Mouse (Mus musculus) forebrain, embryonic 13.5 days (tissue): ENCODE data around the gene Capza2. TPM values are rescaled to one million over a fixed set of nuclear protein-coding genes. Genes with fewer than 3 reads are reported as not detected.
A peak's percentile ranks its signal among the peaks of the same experiment; 100 is the strongest.

Experiments
- ATAC-seq: fragments of 200-750 bp; cut with Nextera tagmentation; 2 replicates; pipeline ENCODE4 v1.8.0; 2017
- H3K27ac ChIP-seq: fragments of 300-500 bp; sonication (generic); 2 replicates; pipeline ENCODE4 v1.5.1; 2015; ENCODE audit warnings: inconsistent platforms, mild to moderate bottlenecking, moderate library complexity
- H3K27me3 ChIP-seq: fragments of 300-500 bp; sonication (generic); 2 replicates; pipeline ENCODE4 v1.6.1; 2015; ENCODE audit warnings: mild to moderate bottlenecking, inconsistent platforms
- H3K36me3 ChIP-seq: fragments of 300-500 bp; sonication (generic); 2 replicates; pipeline ENCODE4 v1.6.1; 2015; ENCODE audit warnings: mild to moderate bottlenecking, inconsistent platforms; ENCODE audit not compliant: poor library complexity, severe bottlenecking
- H3K4me1 ChIP-seq: fragments of 300-500 bp; sonication (generic); 2 replicates; pipeline ENCODE4 v1.6.1; 2015; ENCODE audit warnings: inconsistent platforms
- H3K4me2 ChIP-seq: fragments of 300-500 bp; sonication (generic); 2 replicates; pipeline ENCODE4 v1.6.1; 2015; ENCODE audit warnings: inconsistent platforms, mild to moderate bottlenecking, moderate library complexity
- H3K4me3 ChIP-seq: fragments of 300-500 bp; sonication (generic); 2 replicates; pipeline ENCODE4 v1.5.1; 2015; ENCODE audit warnings: mild to moderate bottlenecking, inconsistent platforms
- H3K9ac ChIP-seq: fragments of 300-500 bp; sonication (generic); 2 replicates; pipeline ENCODE4 v1.6.1; 2015; ENCODE audit warnings: mild to moderate bottlenecking, inconsistent platforms
- H3K9me3 ChIP-seq: fragments of 300-500 bp; sonication (generic); replicated peaks from 2 replicates; pipeline ENCODE4 v1.6.1; 2016; ENCODE audit warnings: inconsistent platforms
- WGBS: fragments of 180-500 bp; shearing (Covaris S2); methylation state at CpG from one replicate; pipeline ENCODE4 v1.1.7; 2015; 5-methylcytosine and 5-hydroxymethylcytosine counted together
- polyA plus RNA-seq: library from polyadenylated mRNA; unstranded; fragments of >200 nt; fragmentation: Nextera tagmentation; extraction: Ambion mirVana; gene quantifications from 2 replicates; pipeline ENCODE4 v1.2.1, GENCODE M21; 2015

Gene Capza2
- polyA plus RNA-seq, 1 experiment from 2014 or later: 245 TPM

DNA sequence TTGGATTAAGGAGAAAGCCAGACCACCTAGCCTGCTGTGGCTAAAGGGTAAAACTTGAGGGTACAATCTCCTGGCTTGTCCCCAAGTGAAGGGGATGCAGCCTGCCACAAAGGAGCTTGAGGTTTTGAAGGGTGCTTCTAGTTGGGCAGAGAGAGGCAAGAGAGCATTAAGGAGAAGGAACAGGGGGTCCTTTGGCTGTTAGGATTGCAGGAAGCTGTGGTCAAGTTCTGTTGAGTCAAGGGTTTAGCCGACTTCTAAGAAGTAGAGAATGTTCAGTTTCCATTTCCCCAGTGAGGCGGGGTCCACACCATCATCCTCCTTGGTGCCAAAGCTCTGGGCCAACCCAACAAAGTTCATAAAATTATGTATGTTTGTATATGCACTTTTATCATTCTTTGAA lies 19.0 kb downstream of the Capza2 start:
- WGBS: 92% methylated on average over 2 of the region's 2 CpGs
- no peak for ATAC-seq

DNA sequence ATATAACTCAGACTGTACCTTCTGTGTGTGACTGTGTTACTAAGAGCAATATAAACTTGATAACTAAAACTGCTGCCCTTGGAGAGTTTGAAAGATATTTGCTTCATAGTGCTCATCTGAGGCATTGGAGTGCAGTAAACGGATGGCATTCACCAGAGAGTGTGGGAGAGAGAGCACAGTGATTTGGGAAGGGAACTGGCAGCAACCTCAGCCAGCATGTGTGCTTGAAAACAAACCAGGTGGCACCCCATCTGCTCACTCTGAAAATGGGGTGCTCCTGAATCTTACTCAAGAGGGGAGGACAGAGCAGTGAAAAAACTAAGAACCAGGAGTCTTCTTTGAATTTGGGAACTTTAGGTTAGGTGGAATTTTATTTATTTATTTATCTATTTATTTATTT lies 21.3 kb downstream of the Capza2 start:
- Histone ChIP-seq H3K27me3 (no peaks in the 10 kb centered on the region), H3K4me1 (no peaks in the 10 kb centered on the region), H3K9ac (no peak overlapping the region), H3K4me2 (no peak overlapping the region), H3K36me3 (peaks cover 51% of the 10 kb centered on the region), H3K9me3 (no peaks in the 10 kb centered on the region), H3K27ac (no peak overlapping the region), H3K4me3 (no peak overlapping the region)
- peak; percentile 77; the same call in 1 of the 2 replicates for ATAC-seq
- 79% methylated on average over 1 of the region's 1 CpGs for WGBS

More for the DNA sequence above, 19.0 kb downstream of the Capza2 start:
- H3K36me3 ChIP-seq: peaks cover 44% of the 10 kb centered on the region
- no peak overlapping the region for H3K4me3 ChIP-seq
- H3K4me1 ChIP-seq: no peaks in the 10 kb centered on the region
- H3K4me2 ChIP-seq: no peak overlapping the region
- H3K9me3 ChIP-seq: no peaks in the 10 kb centered on the region
- H3K27ac ChIP-seq: no peak overlapping the region
- H3K27me3 ChIP-seq: no peaks in the 10 kb centered on the region
- no peak overlapping the region for H3K9ac ChIP-seq

DNA sequence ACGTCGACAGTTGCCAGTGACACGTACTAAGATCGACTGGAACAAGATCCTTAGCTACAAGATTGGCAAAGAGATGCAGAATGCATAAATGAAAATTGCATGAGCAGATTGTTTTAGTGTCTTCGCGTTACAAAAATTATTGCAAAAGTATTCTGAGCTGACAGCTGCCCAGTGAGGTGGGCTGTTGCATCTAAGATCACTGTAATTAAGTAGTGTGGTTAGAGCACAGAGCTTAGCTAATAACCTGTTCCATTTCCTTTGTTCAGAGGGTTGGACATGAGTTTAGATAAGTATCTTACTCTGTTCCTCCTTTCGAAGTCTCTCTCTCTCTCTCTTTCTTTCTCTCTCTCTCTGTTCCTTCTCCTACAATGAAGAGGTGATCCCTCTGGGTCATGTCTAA lies 29.3 kb downstream of the Capza2 start:
- ATAC-seq: no peak
- WGBS: 92% methylated on average over 7 of the region's 7 CpGs
- H3K4me2 ChIP-seq: no peak overlapping the region
- no peaks in the 10 kb centered on the region for H3K27me3 ChIP-seq
- H3K9me3 ChIP-seq: no peaks in the 10 kb centered on the region
- H3K36me3 ChIP-seq: peaks cover 72% of the 10 kb centered on the region
- H3K9ac ChIP-seq: no peak overlapping the region
- H3K4me3 ChIP-seq: no peak overlapping the region
- no peaks in the 10 kb centered on the region for H3K4me1 ChIP-seq
- H3K27ac ChIP-seq: no peak overlapping the region

DNA sequence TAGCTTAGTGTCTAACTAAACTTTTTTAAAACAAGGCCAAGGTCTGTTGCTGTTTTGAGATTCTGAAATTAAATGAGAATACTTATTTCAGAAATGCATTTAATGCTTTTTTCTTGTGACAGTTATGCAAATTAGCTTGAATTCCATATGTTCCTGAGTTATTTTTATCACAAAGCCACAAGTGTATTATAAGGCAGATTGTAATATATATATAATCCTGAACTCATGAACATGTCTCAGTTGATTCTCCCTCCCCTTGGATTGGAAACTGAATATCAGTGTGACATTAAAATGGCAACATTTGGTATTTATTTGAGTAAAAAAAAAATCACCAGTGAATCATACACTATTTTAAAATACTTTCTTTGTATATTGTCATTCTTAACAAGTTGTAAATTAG lies 30.0 kb downstream of the Capza2 start:
- no peak for ATAC-seq
- no peaks in the 10 kb centered on the region for H3K27me3 ChIP-seq
- H3K9me3 ChIP-seq: no peaks in the 10 kb centered on the region
- no peak overlapping the region for H3K4me2 ChIP-seq
- no peak overlapping the region for H3K4me3 ChIP-seq
- H3K4me1 ChIP-seq: no peaks in the 10 kb centered on the region
- no peak overlapping the region for H3K9ac ChIP-seq
- no peak overlapping the region for H3K27ac ChIP-seq
- H3K36me3 ChIP-seq: peaks cover 68% of the 10 kb centered on the region

DNA sequence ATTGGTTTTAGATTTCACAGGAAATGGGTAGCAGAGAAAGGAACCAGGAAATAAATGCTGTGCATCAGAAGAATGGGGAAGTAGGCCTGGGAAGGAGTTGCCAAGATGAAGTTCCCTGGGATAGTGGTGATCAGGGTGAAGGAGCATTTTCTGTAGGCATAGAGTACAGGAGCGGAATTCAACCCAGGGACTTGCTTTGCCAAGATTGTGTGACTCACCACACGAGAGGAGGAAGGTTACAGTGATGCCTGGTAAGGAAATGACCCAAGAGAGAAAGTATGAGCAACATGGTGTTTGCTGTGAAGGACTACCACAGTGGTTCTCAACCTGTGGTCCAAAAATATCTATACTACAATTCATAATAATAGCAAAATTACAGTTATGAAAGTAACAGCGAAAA lies 31.8 kb downstream of the Capza2 start:
- no peak for ATAC-seq
- H3K27me3 ChIP-seq: no peaks in the 10 kb centered on the region
- H3K9ac ChIP-seq: no peak overlapping the region
- H3K27ac ChIP-seq: no peak overlapping the region
- no peaks in the 10 kb centered on the region for H3K4me1 ChIP-seq
- H3K4me2 ChIP-seq: no peak overlapping the region
- no peak overlapping the region for H3K4me3 ChIP-seq
- 91% methylated on average over 3 of the region's 3 CpGs for WGBS
- H3K36me3 ChIP-seq: peaks cover 51% of the 10 kb centered on the region
- H3K9me3 ChIP-seq: no peaks in the 10 kb centered on the region

DNA sequence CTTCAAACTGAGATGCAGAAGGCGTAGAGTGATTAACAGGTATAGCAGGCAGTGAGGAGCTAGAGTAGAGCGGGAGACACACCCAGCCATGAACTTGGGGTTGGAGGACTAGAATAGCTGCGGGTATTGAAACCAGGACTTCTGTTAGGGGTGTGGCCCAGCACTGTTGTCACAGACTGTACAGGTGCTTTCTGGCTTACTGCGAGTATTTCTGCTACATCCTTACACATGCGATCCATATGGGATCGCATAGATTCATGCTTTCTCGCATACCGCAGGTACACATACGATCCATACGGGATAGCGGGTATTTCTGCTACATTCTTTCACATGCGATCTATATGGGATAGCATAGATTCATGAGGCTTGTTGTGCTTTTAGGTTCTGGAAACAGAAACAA lies 32.3 kb downstream of the Capza2 start:
- 0 out of 2 replicates have a peak, but pooled peaks have one; percentile 34 for ATAC-seq
- 97% methylated on average over 12 of the region's 12 CpGs for WGBS

DNA sequence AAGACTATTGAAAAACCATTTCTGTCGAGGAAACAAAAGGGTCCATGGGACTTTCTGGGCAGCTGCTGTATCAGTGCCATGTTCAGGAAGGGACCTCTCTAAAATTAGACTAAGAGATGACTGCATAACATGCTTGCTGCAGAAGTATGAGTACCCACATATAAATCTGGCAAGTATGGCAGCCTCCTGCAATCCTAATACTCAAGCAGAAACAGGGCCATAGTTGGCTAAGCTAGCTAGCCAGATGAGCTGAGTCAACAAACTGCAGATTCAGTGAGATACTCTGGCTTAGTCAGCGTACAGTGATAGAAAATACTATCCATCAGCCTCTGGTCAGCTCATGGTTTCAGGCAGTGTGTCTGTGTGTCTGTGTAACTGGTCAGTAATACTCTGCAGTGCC lies 33.8 kb downstream of the Capza2 start:
- Histone ChIP-seq H3K9ac (no peak overlapping the region), H3K27ac (no peak overlapping the region), H3K9me3 (no peaks in the 10 kb centered on the region), H3K4me3 (no peak overlapping the region), H3K4me2 (no peak overlapping the region), H3K4me1 (no peaks in the 10 kb centered on the region), H3K27me3 (no peaks in the 10 kb centered on the region), H3K36me3 (peaks cover 34% of the 10 kb centered on the region)
- ATAC-seq: no peak
- 80% methylated on average over 2 of the region's 2 CpGs for WGBS

More for the DNA sequence above, 32.3 kb downstream of the Capza2 start:
- Histone ChIP-seq H3K4me3 (no peak overlapping the region), H3K27ac (no peak overlapping the region), H3K4me1 (no peaks in the 10 kb centered on the region), H3K36me3 (peaks cover 46% of the 10 kb centered on the region), H3K4me2 (no peak overlapping the region), H3K27me3 (no peaks in the 10 kb centered on the region), H3K9ac (no peak overlapping the region), H3K9me3 (no peaks in the 10 kb centered on the region)

DNA sequence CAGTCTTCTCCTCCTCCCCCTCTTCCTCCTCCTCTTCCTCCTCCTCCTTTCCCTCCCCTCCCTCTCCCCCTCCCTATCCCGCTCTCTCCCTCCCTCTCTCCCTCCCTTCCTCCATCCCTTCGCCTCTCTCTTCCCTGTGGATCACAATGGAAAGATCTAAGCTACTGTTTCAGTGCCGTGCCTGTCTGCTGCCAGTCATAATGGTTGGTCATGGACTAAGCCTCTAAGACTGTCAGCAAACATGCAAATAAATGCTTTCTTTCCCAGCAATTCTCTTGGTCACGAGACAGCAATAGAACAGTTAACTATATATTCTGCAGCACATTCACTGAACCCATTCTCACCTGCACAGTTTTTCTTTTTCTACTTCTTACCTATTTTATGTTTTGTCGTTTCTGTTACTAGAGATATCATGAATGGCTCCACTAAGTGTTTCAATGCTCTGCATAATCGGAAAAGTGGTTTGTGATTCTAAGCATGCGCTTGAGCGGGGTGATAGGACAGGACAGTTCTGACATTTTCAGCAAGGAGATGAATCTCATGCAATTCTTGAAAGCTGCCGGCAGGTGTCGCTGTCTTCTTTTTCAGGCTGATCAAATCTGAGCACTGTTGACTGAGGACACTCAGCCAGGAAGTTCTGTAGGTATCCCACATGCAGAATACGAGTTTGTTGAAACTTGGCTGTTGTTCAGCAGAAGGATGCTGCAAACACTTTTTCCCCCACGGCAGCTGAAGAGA lies 39.2 kb downstream of the Capza2 start:
- H3K4me3 ChIP-seq: no peak overlapping the region
- WGBS: 26% methylated on average over 12 of the region's 12 CpGs
- H3K27ac ChIP-seq: no peak overlapping the region
- no peaks in the 10 kb centered on the region for H3K36me3 ChIP-seq
- H3K4me1 ChIP-seq: no peaks in the 10 kb centered on the region
- peak; percentile 84 for ATAC-seq
- H3K4me2 ChIP-seq: no peak overlapping the region
- no peaks in the 10 kb centered on the region for H3K9me3 ChIP-seq
- H3K27me3 ChIP-seq: no peaks in the 10 kb centered on the region
- no peak overlapping the region for H3K9ac ChIP-seq

DNA sequence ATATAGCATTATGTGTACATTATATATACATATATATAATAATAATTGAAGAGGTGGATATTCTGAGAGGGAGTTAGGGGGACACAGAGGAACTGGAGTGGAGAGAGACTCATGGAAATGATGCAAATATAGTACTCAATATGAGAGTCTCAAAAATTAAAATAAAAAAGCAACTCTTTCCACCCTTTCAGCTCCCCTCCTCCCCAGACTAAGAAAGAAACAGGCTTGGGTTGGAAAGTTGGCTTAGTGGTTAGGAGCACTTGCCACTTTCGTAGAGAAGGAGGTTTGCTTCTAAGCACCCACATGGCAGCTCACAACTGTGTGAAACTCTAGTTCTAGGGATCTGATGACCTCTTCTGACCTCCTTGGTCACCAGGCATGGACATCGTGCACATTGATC lies 41.0 kb downstream of the Capza2 start:
- no peak for ATAC-seq
- 91% methylated on average over 2 of the region's 2 CpGs for WGBS

DNA sequence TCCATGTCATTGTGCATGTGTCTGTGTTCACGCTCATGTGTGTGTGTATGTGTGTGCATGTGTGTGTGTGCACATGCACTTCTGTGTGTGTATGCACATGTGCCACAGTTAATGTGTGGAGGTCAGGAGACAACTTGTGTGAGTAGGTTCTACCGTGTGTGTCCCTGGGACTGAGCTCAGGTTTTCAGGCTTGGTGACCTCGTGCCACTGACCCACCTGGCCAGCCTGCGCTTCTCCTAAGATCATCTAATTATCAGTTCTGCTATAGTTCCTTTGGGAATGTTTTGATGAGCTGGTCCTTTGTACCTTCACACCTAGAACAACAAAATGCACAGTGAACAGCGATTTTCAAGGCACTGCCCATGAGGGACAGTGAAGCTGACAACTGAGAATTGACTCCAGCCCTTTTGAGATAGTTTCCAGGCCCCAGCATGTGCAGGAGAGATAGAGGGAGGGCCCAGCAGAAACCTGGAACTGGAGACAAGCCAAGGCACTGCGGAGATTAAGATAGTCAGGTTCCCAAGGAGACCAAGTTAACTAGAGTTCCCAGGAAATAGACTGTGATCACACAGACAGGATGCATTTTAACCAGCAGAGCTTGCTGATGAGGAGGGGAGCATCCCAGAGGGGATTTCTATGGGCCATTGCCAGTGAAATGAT lies 44.4 kb downstream of the Capza2 start:
- Histone ChIP-seq H3K36me3 (no peaks in the 10 kb centered on the region), H3K4me2 (no peak overlapping the region), H3K9me3 (peaks cover 4% of the 10 kb centered on the region; the same call in 1 of the 2 replicates), H3K9ac (no peak overlapping the region), H3K27me3 (no peaks in the 10 kb centered on the region), H3K27ac (no peak overlapping the region), H3K4me1 (no peaks in the 10 kb centered on the region), H3K4me3 (no peak overlapping the region)
- 83% methylated on average over 6 of the region's 6 CpGs for WGBS
- no peak for ATAC-seq

More for the DNA sequence above, 41.0 kb downstream of the Capza2 start:
- Histone ChIP-seq H3K4me2 (no peak overlapping the region), H3K27me3 (no peaks in the 10 kb centered on the region), H3K27ac (no peak overlapping the region), H3K9me3 (peaks cover 4% of the 10 kb centered on the region; the same call in 1 of the 2 replicates), H3K36me3 (no peaks in the 10 kb centered on the region), H3K4me3 (no peak overlapping the region), H3K9ac (no peak overlapping the region), H3K4me1 (no peaks in the 10 kb centered on the region)

DNA sequence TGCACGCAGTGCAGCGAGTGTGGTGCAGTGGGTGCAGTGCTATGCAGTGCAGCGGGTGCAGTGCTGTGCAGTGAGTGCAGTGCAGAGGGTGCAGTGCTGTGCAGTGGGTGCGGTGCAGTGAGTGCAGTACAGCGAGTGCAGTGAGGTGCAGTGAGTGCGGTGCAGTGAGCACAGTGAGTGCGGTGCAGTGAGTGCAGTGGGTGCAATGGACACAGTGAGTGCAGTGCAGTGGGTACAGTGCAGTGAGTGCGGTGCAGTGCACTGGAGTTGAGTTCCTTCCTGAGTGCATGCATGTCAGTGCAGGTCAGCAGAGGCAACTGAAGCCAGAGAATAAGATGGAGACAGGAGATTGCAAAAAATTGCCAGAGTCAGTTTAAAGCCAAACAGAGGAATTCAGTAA lies 45.8 kb downstream of the Capza2 start:
- Histone ChIP-seq H3K27ac (no peak overlapping the region), H3K4me3 (no peak overlapping the region), H3K36me3 (no peaks in the 10 kb centered on the region), H3K27me3 (no peaks in the 10 kb centered on the region), H3K4me1 (no peaks in the 10 kb centered on the region), H3K9ac (no peak overlapping the region), H3K9me3 (peaks cover 4% of the 10 kb centered on the region; the same call in 1 of the 2 replicates), H3K4me2 (no peak overlapping the region)
- ATAC-seq: 0 out of 2 replicates have a peak, but pooled peaks have one; percentile 4
- 97% methylated on average over 8 of the region's 8 CpGs for WGBS

DNA sequence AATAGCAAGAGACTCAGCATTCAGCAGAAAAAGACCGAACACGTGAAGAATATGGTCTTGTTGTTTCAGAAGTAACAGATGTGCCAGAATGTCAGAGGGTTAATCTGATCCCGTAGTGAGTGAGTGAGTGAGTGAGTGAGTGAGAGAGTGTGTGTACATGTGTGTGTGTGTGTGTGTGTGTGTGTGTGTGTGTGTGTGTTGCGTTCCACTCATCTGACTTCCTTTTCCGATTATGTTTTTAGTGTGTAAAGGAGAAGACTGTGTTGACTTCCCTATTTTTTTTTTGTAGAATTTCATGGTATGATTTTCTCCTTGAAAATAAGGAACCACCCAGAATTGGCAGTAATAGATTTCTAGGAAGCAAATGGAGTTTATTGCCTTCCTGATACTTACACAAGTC lies 52.6 kb downstream of the Capza2 start:
- Histone ChIP-seq H3K4me3 (no peak overlapping the region), H3K4me2 (no peak overlapping the region), H3K36me3 (no peaks in the 10 kb centered on the region), H3K9me3 (no peaks in the 10 kb centered on the region), H3K9ac (no peak overlapping the region), H3K27ac (no peak overlapping the region), H3K27me3 (no peaks in the 10 kb centered on the region), H3K4me1 (peaks cover 4% of the 10 kb centered on the region; the same call in 1 of the 2 replicates)
- no peak for ATAC-seq
- WGBS: 91% methylated on average over 5 of the region's 5 CpGs
